Mouse (Mus musculus): ENCODE data around the gene Gxylt2.

DNA sequence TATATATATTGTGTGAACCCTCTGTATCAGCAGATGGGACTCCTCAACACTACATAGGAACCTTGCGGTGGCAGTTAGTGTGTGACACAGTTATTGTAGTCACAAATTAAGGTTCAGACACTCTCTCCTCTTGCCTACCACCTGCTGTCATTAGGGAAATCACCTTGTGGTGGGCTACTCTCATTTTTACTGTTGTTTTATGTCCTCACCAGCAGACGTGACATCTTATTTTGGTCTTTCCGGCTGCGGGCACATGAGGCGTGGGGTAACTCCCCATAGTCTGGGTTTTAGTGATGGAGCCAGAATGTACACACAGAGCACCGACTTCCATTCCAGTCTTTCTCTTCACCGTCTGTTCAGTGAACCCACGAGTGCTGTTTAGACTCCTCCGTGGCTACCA is 102.7 kb downstream of the Gxylt2 start:
- TF ChIP-seq USF2 (conservative IDR thresholded peaks at IDR 0.05; ENCODE audit: low read depth, low read length): no peak
- TF ChIP-seq POLR2A (IDR thresholded peaks at IDR 0.05; ENCODE audit: low read depth, low read length): no peak
- TF ChIP-seq UBTF (IDR thresholded peaks at IDR 0.05; ENCODE audit: low read depth, low read length): no peak
- TF ChIP-seq EP300 (IDR thresholded peaks at IDR 0.05; ENCODE audit: low read length): peak; percentile 99
- TF ChIP-seq SMC3 (IDR thresholded peaks at IDR 0.05; ENCODE audit: low read depth, low read length): peak; percentile 22
- 0 out of 2 replicates have a peak, but pooled peaks have one; percentile 67 for TF ChIP-seq E2F4 (IDR thresholded peaks at IDR 0.05; ENCODE audit: insufficient replicate concordance, low read depth, low read length)
- no peak for TF ChIP-seq GABPA (IDR thresholded peaks at IDR 0.05; ENCODE audit: insufficient replicate concordance, low read depth, low read length)

Measured in CH12.LX (cell line).